Mouse (Mus musculus): ENCODE measurements around the gene Snrnp25. TPM values are rescaled to one million over a fixed set of nuclear protein-coding genes. Genes with fewer than 3 reads are reported as not detected.

The Snrnp25 gene
- polyA plus RNA-seq, 1 experiment = 78.7 TPM

GRCm38 (mm10) chr11:32201922-32202685, 3.1 kb upstream of the Snrnp25 start:
- peaks cover 7% of the 10 kb centered on the region for H3K36me3 ChIP-seq (replicated peaks; ENCODE audit: low read length)
- TF ChIP-seq GATA1 (IDR thresholded peaks at IDR 0.05; ENCODE audit: borderline replicate concordance, low read length) (no peak), FLI1 (IDR thresholded peaks at IDR 0.05; ENCODE audit: low read length) (no peak)
- H3K9me3 ChIP-seq = no peaks in the 10 kb centered on the region
- no peak overlapping the region for H3K4me3 ChIP-seq (replicated peaks)
- peaks cover 11% of the 10 kb centered on the region for H3K27me3 ChIP-seq (replicated peaks)
- H3K4me1 ChIP-seq = peaks cover 58% of the 10 kb centered on the region

- peaks cover 89% of the 10 kb centered on the region for H3K36me3 ChIP-seq (replicated peaks; ENCODE audit: low read length)
- TF ChIP-seq GATA1 (IDR thresholded peaks at IDR 0.05; ENCODE audit: borderline replicate concordance, low read length) (no peak), FLI1 (IDR thresholded peaks at IDR 0.05; ENCODE audit: low read length) (no peak)
- peaks cover 24% of the 10 kb centered on the region for H3K27me3 ChIP-seq (replicated peaks)
These were observed 5.4 kb downstream of the Snrnp25 start for GRCm38 (mm10) chr11:32210623-32211022.

GRCm38 (mm10) chr11:32215372-32216162, 10.4 kb downstream of the Snrnp25 start:
- Histone ChIP-seq H3K27me3 (replicated peaks) (peaks cover 66% of the 10 kb centered on the region), H3K36me3 (replicated peaks; ENCODE audit: low read length) (peaks cover 54% of the 10 kb centered on the region), H3K4me3 (replicated peaks) (no peak overlapping the region), H3K4me1 (peaks cover 16% of the 10 kb centered on the region; the same call in 1 of the 2 replicates), H3K9me3 (no peaks in the 10 kb centered on the region)
- no peak for TF ChIP-seq FLI1 (IDR thresholded peaks at IDR 0.05; ENCODE audit: low read length)
- TF ChIP-seq GATA1 (IDR thresholded peaks at IDR 0.05; ENCODE audit: borderline replicate concordance, low read length) = no peak

More at GRCm38 (mm10) chr11:32210623-32211022, 5.4 kb downstream of the Snrnp25 start:
- Histone ChIP-seq H3K4me3 (replicated peaks) (no peak overlapping the region), H3K9me3 (no peaks in the 10 kb centered on the region), H3K4me1 (peaks cover 12% of the 10 kb centered on the region)

- H3K27me3 ChIP-seq (replicated peaks) = peaks cover 78% of the 10 kb centered on the region
- H3K4me3 ChIP-seq (replicated peaks) = peak overlapping the region; percentile 75
- peaks cover 27% of the 10 kb centered on the region for H3K4me1 ChIP-seq
- no peak for TF ChIP-seq FLI1 (IDR thresholded peaks at IDR 0.05; ENCODE audit: low read length)
- no peak for TF ChIP-seq GATA1 (IDR thresholded peaks at IDR 0.05; ENCODE audit: borderline replicate concordance, low read length)
- H3K36me3 ChIP-seq (replicated peaks; ENCODE audit: low read length) = peaks cover 42% of the 10 kb centered on the region
- no peaks in the 10 kb centered on the region for H3K9me3 ChIP-seq
These were observed 11.6 kb downstream of the Snrnp25 start for GRCm38 (mm10) chr11:32216851-32217250.

- H3K27me3 ChIP-seq (replicated peaks) = peaks cover 80% of the 10 kb centered on the region
- no peak for TF ChIP-seq GATA1 (IDR thresholded peaks at IDR 0.05; ENCODE audit: borderline replicate concordance, low read length)
- no peak for TF ChIP-seq FLI1 (IDR thresholded peaks at IDR 0.05; ENCODE audit: low read length)
- H3K9me3 ChIP-seq = peaks cover 10% of the 10 kb centered on the region; the same call in 1 of the 2 replicates
- H3K4me3 ChIP-seq (replicated peaks) = peak overlapping the region; percentile 77
- peaks cover 24% of the 10 kb centered on the region for H3K36me3 ChIP-seq (replicated peaks; ENCODE audit: low read length)
- H3K4me1 ChIP-seq = peaks cover 44% of the 10 kb centered on the region
These were observed 13.4 kb downstream of the Snrnp25 start for GRCm38 (mm10) chr11:32218501-32219050.

GRCm38 (mm10) chr11:32219287-32219686, 14.1 kb downstream of the Snrnp25 start:
- Histone ChIP-seq H3K27me3 (replicated peaks) (peaks cover 84% of the 10 kb centered on the region), H3K9me3 (peaks cover 12% of the 10 kb centered on the region; the same call in 1 of the 2 replicates), H3K4me1 (peaks cover 51% of the 10 kb centered on the region), H3K4me3 (replicated peaks) (peak overlapping the region; percentile 93), H3K36me3 (replicated peaks; ENCODE audit: low read length) (peaks cover 17% of the 10 kb centered on the region)
- TF ChIP-seq FLI1 (IDR thresholded peaks at IDR 0.05; ENCODE audit: low read length) (no peak), GATA1 (IDR thresholded peaks at IDR 0.05; ENCODE audit: borderline replicate concordance, low read length) (no peak)

GRCm38 (mm10) chr11:32220607-32221224, 15.5 kb downstream of the Snrnp25 start:
- H3K36me3 ChIP-seq (replicated peaks; ENCODE audit: low read length) = peaks cover 5% of the 10 kb centered on the region
- TF ChIP-seq FLI1 (IDR thresholded peaks at IDR 0.05; ENCODE audit: low read length) (no peak), GATA1 (IDR thresholded peaks at IDR 0.05; ENCODE audit: borderline replicate concordance, low read length) (no peak)
- peak overlapping the region; percentile 93 for H3K4me3 ChIP-seq (replicated peaks)
- H3K4me1 ChIP-seq = peaks cover 65% of the 10 kb centered on the region
- peaks cover 76% of the 10 kb centered on the region for H3K27me3 ChIP-seq (replicated peaks)
- H3K9me3 ChIP-seq = peaks cover 12% of the 10 kb centered on the region; the same call in 1 of the 2 replicates

- H3K27me3 ChIP-seq (replicated peaks) = peaks cover 70% of the 10 kb centered on the region
- H3K4me1 ChIP-seq = peaks cover 71% of the 10 kb centered on the region
- H3K9me3 ChIP-seq = peaks cover 12% of the 10 kb centered on the region; the same call in 1 of the 2 replicates
- H3K4me3 ChIP-seq (replicated peaks) = peak overlapping the region; percentile 93
- H3K36me3 ChIP-seq (replicated peaks; ENCODE audit: low read length) = no peaks in the 10 kb centered on the region
- TF ChIP-seq FLI1 (IDR thresholded peaks at IDR 0.05; ENCODE audit: low read length) (no peak), GATA1 (IDR thresholded peaks at IDR 0.05; ENCODE audit: borderline replicate concordance, low read length) (no peak)
These were observed 16.2 kb downstream of the Snrnp25 start for GRCm38 (mm10) chr11:32221225-32221950.

All from megakaryocyte, embryonic 14.5 days (primary cell).